Mouse (Mus musculus) thymus, adult 2 months (tissue): ENCODE measurements around the gene Ms4a12. TPM values are rescaled to one million over a fixed set of nuclear protein-coding genes. Genes with fewer than 3 reads are reported as not detected.
"Not testable (repeated sequence)": the region's sequence is repeated elsewhere in the genome, so short reads cannot be mapped to it uniquely, and the experiment has no call there.

Experiments used
- DNase-seq: peaks from one replicate; pipeline ENCODE4 v3.0.0; 2021
- H3K27ac ChIP-seq: fragments of 200-500 bp; 2 replicates; pipeline ENCODE4 v1.5.1; 2012; ENCODE audit warnings: low read length, control low read depth; ENCODE audit not compliant: control insufficient read depth, insufficient read depth
- H3K27me3 ChIP-seq: fragments of 200-500 bp; 2 replicates; pipeline ENCODE4 v1.6.1; 2012; ENCODE audit warnings: mild to moderate bottlenecking, low read length, moderate library complexity, mixed read lengths; ENCODE audit not compliant: control insufficient read depth, insufficient read depth
- H3K36me3 ChIP-seq: fragments of 200-500 bp; 2 replicates; pipeline ENCODE4 v1.6.1; 2012; ENCODE audit warnings: mild to moderate bottlenecking, low read length, moderate library complexity; ENCODE audit not compliant: control insufficient read depth, insufficient read depth
- H3K4me1 ChIP-seq: fragments of 200-500 bp; replicated peaks from 2 replicates; pipeline ENCODE4 v1.6.1; 2012; ENCODE audit warnings: low read length; ENCODE audit not compliant: control insufficient read depth, insufficient read depth
- H3K4me3 ChIP-seq: fragments of 200-500 bp; 2 replicates; pipeline ENCODE4 v1.5.1; 2012; ENCODE audit warnings: mild to moderate bottlenecking, low read length, control low read depth, moderate library complexity; ENCODE audit not compliant: control insufficient read depth, insufficient read depth
- CTCF ChIP-seq: fragments of 200-500 bp; IDR thresholded peaks from 2 replicates; pipeline ENCODE4 v1.5.1; 2012; ENCODE audit warnings: mild to moderate bottlenecking, control low read depth, low read length, moderate library complexity, borderline replicate concordance; ENCODE audit not compliant: control insufficient read depth, poor library complexity, insufficient read depth; ENCODE audit errors: extremely low read depth
- POLR2A ChIP-seq: fragments of 200-500 bp; IDR thresholded peaks from 2 replicates; pipeline ENCODE4 v1.6.1; 2012; ENCODE audit warnings: mild to moderate bottlenecking, low read length, control low read depth, moderate library complexity; ENCODE audit not compliant: control insufficient read depth, poor library complexity, insufficient read depth; ENCODE audit errors: extremely low read depth
- WGBS: fragments of 180-500 bp; shearing (Covaris S2); methylation state at CpG from one replicate; pipeline ENCODE4 v1.1.7; 2018; 5-methylcytosine and 5-hydroxymethylcytosine counted together
- polyA plus RNA-seq: library from polyadenylated mRNA; depleted of rRNA; stranded (reverse); fragments of >200 nt; gene quantifications from 2 replicates; pipeline ENCODE4 v1.2.3, GENCODE M21; 2012; rRNA removed

Gene Ms4a12
- not detected in 2 replicates for polyA plus RNA-seq

GRCm38 (mm10) chr19:11232348-11232747 is at the start of gene Ms4a12:
Ms4a12 (minus strand) TSS chr19:11232448.
- H3K27me3 ChIP-seq, result no peaks in the 10 kb centered on the region
- H3K4me1 ChIP-seq, result no peaks in the 10 kb centered on the region
- 84% methylated on average over 5 of the region's 5 CpGs for WGBS
- no peak within 1 kb of the TSS for H3K27ac ChIP-seq
- H3K36me3 ChIP-seq, result no peaks in the 10 kb centered on the region
- H3K4me3 ChIP-seq, result no peak within 1 kb of the TSS
- no peak for DNase-seq
- no peak for TF ChIP-seq POLR2A
- TF ChIP-seq CTCF, result no peak

GRCm38 (mm10) chr19:11280223-11280622 is 48.0 kb upstream of the Ms4a12 start:
- WGBS, result 95% methylated on average over 3 of the region's 3 CpGs
- H3K36me3 ChIP-seq, result no peaks in the 10 kb centered on the region
- no peak overlapping the region for H3K27ac ChIP-seq
- H3K4me3 ChIP-seq, result no peak overlapping the region
- TF ChIP-seq POLR2A (no peak), CTCF (no peak)
- H3K27me3 ChIP-seq, result no peaks in the 10 kb centered on the region
- no peak for DNase-seq
- no peaks in the 10 kb centered on the region for H3K4me1 ChIP-seq

GRCm38 (mm10) chr19:11276431-11276830 is 44.2 kb upstream of the Ms4a12 start:
- Histone ChIP-seq H3K27me3 (no peaks in the 10 kb centered on the region), H3K36me3 (no peaks in the 10 kb centered on the region), H3K4me3 (no peak overlapping the region), H3K27ac (no peak overlapping the region), H3K4me1 (no peaks in the 10 kb centered on the region)
- 90% methylated on average over 5 of the region's 5 CpGs for WGBS
- no peak for DNase-seq
- TF ChIP-seq POLR2A, result no peak
- no peak for TF ChIP-seq CTCF

GRCm38 (mm10) chr19:11266956-11267355 is 34.7 kb upstream of the Ms4a12 start:
- no peak for DNase-seq
- Histone ChIP-seq H3K36me3 (no peaks in the 10 kb centered on the region), H3K4me3 (no peak overlapping the region), H3K4me1 (no peaks in the 10 kb centered on the region), H3K27ac (no peak overlapping the region), H3K27me3 (no peaks in the 10 kb centered on the region)
- 89% methylated on average over 4 of the region's 4 CpGs for WGBS
- TF ChIP-seq POLR2A (no peak), CTCF (no peak)

GRCm38 (mm10) chr19:11266052-11266845 is 34.0 kb upstream of the Ms4a12 start, which contains the start of gene Ms4a1:
Ms4a1 (minus strand) TSS chr19:11266241.
- H3K27me3 ChIP-seq, result no peaks in the 10 kb centered on the region
- H3K27ac ChIP-seq, result no peak within 1 kb of the TSS; the same call in 1 of the 2 replicates
- TF ChIP-seq CTCF, result no peak
- no peak for TF ChIP-seq POLR2A
- no peaks in the 10 kb centered on the region for H3K36me3 ChIP-seq
- WGBS, result 89% methylated on average over 8 of the region's 8 CpGs
- H3K4me3 ChIP-seq, result no peak within 1 kb of the TSS
- DNase-seq, result no peak
- H3K4me1 ChIP-seq, result no peaks in the 10 kb centered on the region

GRCm38 (mm10) chr19:11264602-11265185 is 32.4 kb upstream of the Ms4a12 start:
- no peaks in the 10 kb centered on the region for H3K4me1 ChIP-seq
- DNase-seq, result no peak
- H3K27me3 ChIP-seq, result no peaks in the 10 kb centered on the region
- WGBS, result 84% methylated on average over 9 of the region's 9 CpGs
- no peak for TF ChIP-seq CTCF
- TF ChIP-seq POLR2A, result no peak
- no peak overlapping the region for H3K4me3 ChIP-seq
- no peaks in the 10 kb centered on the region for H3K36me3 ChIP-seq
- H3K27ac ChIP-seq, result no peak overlapping the region

- TF ChIP-seq CTCF (no peak), POLR2A (no peak)
- no peak for DNase-seq
- WGBS, result 36% methylated on average over 3 of the region's 3 CpGs
- Histone ChIP-seq H3K4me3 (no peak overlapping the region), H3K27me3 (no peaks in the 10 kb centered on the region), H3K27ac (no peak overlapping the region), H3K36me3 (no peaks in the 10 kb centered on the region), H3K4me1 (no peaks in the 10 kb centered on the region)
These were observed 31.3 kb upstream of the Ms4a12 start for GRCm38 (mm10) chr19:11263549-11263948.

GRCm38 (mm10) chr19:11262932-11263331 is 30.7 kb upstream of the Ms4a12 start:
- not testable (repeated sequence) for H3K4me1 ChIP-seq, H3K4me3 ChIP-seq, DNase-seq, H3K27me3 ChIP-seq, H3K27ac ChIP-seq, H3K36me3 ChIP-seq
- 56% methylated on average over 4 of the region's 4 CpGs for WGBS
